Mouse (Mus musculus) right cerebral cortex, adult 18-20 months (tissue): Measurements from ENCODE around the gene Frg2f1.

Experiments
- DNase-seq: peaks from one replicate; pipeline ENCODE4 v3.0.0; 2022; ENCODE audit warnings: mixed read lengths

The Frg2f1 gene

DNA sequence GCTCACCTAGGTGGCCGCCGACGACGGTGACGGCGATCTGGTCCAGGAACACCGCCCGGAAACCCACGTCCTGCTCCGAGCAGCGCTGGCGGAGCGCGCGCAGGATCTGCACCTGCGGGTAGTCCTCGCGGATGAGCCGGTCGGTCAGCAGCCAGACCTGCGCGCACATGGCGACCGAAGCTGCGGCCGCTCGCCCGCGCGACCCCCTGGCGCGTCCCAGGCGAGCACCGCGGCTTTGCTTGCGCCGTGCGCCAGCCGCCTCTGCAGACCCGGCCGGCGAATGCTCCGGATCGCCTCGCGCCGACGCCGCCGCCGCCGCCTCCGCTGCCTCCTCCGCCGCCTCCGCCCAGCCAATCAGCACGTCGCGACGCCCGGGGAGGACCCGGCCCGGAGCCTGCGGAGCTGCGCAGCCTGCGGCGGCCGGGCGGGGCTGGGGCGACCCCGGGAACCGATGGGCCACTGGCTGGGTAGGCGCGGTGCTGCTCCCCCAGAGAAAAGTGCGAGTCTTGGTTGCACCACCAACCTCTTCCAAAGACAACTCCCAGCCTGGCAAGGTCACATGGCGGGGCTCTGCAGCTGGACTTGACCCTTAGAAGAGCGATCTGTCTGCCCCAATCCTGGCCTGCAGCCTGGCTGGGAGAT, 46.9 kb downstream of the Frg2f1 start, which contains the start of gene Rimkla:
Gene Rimkla, minus strand, starts transcription at position 338 of the 642 bp plus-strand sequence.
- DNase-seq, result peak; percentile 64

DNA sequence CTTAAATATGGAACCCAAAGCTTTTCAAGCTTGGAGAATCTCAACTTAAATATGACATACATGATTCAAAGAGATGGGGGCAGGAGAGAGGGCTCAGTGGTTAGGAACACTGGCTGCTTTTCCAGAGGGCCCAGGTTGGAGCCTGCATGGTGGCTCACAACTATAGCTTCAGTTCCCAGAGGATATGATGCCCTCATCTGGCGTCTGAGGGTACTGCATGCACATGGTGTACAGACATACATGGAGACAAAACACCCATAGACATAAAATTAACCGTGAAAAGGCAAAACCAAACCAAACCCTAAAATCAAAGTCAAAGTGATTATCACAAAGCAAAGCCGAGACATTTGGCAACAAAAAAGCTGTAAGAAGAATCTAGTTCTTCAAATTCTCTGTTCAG, 48.5 kb downstream of the Frg2f1 start:
- DNase-seq, result no peak

DNA sequence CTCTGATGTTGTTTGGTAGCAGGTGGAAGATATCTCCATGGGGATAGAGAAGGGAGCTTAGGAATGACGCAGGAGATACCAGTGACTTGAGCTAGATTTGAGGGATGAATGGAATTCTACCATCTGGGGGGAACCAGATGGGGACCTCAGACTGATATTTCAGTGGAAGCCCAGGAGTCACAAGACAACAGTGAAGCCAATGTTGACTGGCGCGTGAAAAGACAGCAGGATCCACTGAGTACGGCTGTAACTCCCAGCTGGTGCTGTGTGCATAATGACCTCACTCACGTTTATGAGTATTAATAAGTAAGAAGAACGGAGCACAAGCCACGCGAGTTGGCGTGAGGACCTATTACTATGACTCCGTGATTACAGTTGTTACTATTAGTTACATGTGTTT, 49.7 kb downstream of the Frg2f1 start:
- no peak for DNase-seq

DNA sequence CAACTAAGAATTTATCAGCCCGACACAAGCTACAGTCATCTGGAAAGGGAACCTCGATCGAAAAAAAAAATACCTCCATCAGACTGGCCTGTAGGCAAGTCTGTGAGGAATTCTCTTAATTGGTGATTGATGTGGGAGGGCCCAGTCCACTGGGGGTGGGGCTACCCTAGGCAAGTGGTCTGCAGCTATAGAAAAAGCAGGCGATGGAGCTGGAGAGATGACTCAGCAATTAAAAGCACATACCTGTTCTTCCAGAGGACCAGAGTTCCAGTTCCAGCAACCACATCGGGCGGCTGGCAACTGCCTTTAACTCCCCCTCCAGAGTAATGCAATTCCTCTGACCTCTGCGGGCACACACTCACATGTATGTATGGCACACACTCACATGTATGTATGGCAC, 54.4 kb downstream of the Frg2f1 start:
- DNase-seq, result no peak

DNA sequence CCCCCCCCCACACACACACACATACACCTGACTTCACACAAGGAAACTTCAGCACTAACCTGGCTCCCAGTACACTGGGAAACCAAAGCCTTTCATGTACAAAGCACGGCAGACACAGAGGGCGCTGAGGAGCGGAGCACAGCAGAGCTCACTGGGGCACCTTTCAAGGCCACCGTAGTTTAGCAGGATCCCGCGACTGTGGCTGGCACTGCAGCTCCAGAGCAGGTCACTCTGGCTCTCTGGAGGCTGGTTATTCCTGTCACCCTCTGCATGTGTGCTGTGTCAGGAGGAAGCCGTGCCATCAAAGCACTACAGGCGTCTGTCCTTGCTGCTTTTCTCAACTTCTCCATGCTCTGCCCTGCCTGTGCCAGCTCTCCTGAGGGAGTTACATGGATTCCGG, 56.3 kb downstream of the Frg2f1 start:
- no peak for DNase-seq
